Mouse (Mus musculus): Measurements from ENCODE around the gene Glod4.

GRCm38 (mm10) chr11:76083941-76084367, 159.6 kb downstream of the Glod4 start:
- TF ChIP-seq CTCF (IDR thresholded peaks at IDR 0.05; ENCODE audit: extremely low read depth, insufficient read length, insufficient replicate concordance, low read depth, low read length) (no peak), POLR2A (IDR thresholded peaks at IDR 0.05; ENCODE audit: low read depth, low read length) (no peak)

Data from small intestine, adult 2 months (tissue).